In the genomic region with DNA sequence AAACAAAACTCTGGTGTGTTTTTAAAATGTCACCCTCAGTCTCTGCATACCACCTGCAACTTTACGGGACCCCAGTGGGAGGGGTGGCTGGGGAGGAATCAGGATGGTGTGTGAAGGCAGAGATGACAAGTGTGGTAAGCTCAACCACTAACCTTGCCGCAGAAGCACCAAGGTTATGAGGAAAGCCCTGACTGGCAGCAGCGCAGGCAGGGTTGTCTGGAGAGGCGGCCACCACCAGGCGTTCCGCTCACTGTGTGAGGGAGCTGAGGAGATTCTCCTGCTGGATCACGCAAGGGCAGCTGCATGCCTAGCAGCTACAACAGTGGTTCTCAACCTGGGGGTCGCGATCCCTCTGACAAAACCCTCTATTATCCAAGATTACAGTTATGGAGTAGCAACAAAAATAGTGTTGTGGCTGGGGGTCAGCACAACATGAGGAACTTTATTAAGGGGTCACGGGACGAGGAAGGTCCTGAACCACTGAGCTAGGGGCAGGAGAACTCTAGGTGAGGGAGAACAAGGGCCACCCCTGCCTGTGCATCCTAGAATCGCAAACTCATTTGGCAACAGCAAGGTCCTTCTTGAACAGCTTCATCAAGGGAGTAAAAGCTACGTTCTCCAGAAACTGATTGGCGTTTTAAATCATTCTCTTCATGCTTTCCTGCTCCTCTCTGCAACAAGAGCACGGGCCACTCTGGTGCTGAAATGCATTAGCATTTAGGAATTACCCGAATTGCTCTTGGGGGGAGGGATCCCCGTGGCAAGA, we compare ENCODE assay signal across 9 mouse cellular contexts.
DNase-seq lines count a peak whose midpoint lies in the region; ATAC-seq and TF ChIP-seq lines count a peak whose summit lies in the region.
"Had no signal": no experiment of that assay in that cellular context is flagged by ENCODE, and none has a peak within 500 bp of the region (broad histone marks: within the 10 kb centered on the region; RNA-seq: fewer than 3 reads in every experiment).

No protein-coding gene starts in this region.

- H3K4me1 ChIP-seq in cerebellum, adult 2 months (ENCODE audit: control insufficient read depth, insufficient read depth, low read length), result peaks cover 27% of the 10 kb centered on the region
- H3K4me1 ChIP-seq in embryonic facial prominence, embryonic 15.5 days, result peaks cover 16% of the 10 kb centered on the region
- peaks cover 2% of the 10 kb centered on the region; the same call in 1 of the 2 replicates for H3K4me1 ChIP-seq in limb, embryonic 11.5 days (ENCODE audit: control insufficient read depth, insufficient read depth, low read length)
- H3K4me1 ChIP-seq in olfactory bulb, adult 2 months (ENCODE audit: control insufficient read depth, insufficient read depth, low read length), result peaks cover 21% of the 10 kb centered on the region

- no peak for TF ChIP-seq CTCF in cerebellum, adult 2 months (IDR thresholded peaks at IDR 0.05; ENCODE audit: borderline replicate concordance, insufficient read depth, low read depth, low read length)
- 0 out of 2 replicates have a peak, but pooled peaks have one; percentile 6 for TF ChIP-seq CTCF in olfactory bulb, adult 2 months (IDR thresholded peaks at IDR 0.05; ENCODE audit: insufficient read depth, low read depth, low read length)

- no peaks in the 10 kb centered on the region for H3K36me3 ChIP-seq in embryonic facial prominence, embryonic 15.5 days
- H3K36me3 ChIP-seq in limb, embryonic 11.5 days (ENCODE audit: control insufficient read depth, insufficient read depth, low read length), result no peaks in the 10 kb centered on the region

- no peak for ATAC-seq in embryonic facial prominence, embryonic 15.5 days (ENCODE audit: insufficient number of reproducible peaks, low FRiP score, low TSS enrichment, low read depth)
- no peak for ATAC-seq in limb, embryonic 11.5 days (ENCODE audit: insufficient number of reproducible peaks, low FRiP score, low TSS enrichment, low read depth)

- no peak for TF ChIP-seq POLR2A in cerebellum, adult 2 months (IDR thresholded peaks at IDR 0.05; ENCODE audit: borderline replicate concordance, insufficient read depth, low read length)
- no peak for TF ChIP-seq POLR2A in olfactory bulb, adult 2 months (IDR thresholded peaks at IDR 0.05; ENCODE audit: insufficient read depth, low read depth, low read length)

- H3K4me2 ChIP-seq in embryonic facial prominence, embryonic 15.5 days (replicated peaks), result peak overlapping the region; percentile 66
- H3K4me2 ChIP-seq in limb, embryonic 11.5 days (ENCODE audit: low read depth, severe bottlenecking), result peak overlapping the region; percentile 40

- 33% methylated on average over 17 of the region's 17 CpGs for WGBS in cerebellum, adult 2 months
- 19% methylated on average over 17 of the region's 17 CpGs for WGBS in embryonic facial prominence, embryonic 15.5 days
- WGBS in limb, embryonic 11.5 days, result 34% methylated on average over 17 of the region's 17 CpGs
- 16% methylated on average over 17 of the region's 17 CpGs for WGBS in olfactory bulb, adult 2 months

- H3K9me3 ChIP-seq in embryonic facial prominence, embryonic 15.5 days (replicated peaks), result no peaks in the 10 kb centered on the region
- H3K9me3 ChIP-seq in limb, embryonic 11.5 days (ENCODE audit: control insufficient read depth, low read length), result no peaks in the 10 kb centered on the region

- H3K27me3 ChIP-seq in cerebellum, adult 2 months (ENCODE audit: control insufficient read depth, insufficient read depth, low read length), result no peaks in the 10 kb centered on the region
- no peaks in the 10 kb centered on the region for H3K27me3 ChIP-seq in embryonic facial prominence, embryonic 15.5 days
- H3K27me3 ChIP-seq in limb, embryonic 11.5 days (ENCODE audit: control insufficient read depth, insufficient read depth, low read length), result no peaks in the 10 kb centered on the region

- no peak for DNase-seq in cerebellum, adult 2 months
- DNase-seq in cerebellum, adult 18-20 months, result no peak
- peak; percentile 37 for DNase-seq in 3134 (ENCODE audit: extremely low read depth, insufficient read length, low spot score)
- DNase-seq in limb, embryonic 11.5 days (ENCODE audit: low spot score), result peak; percentile 36
- DNase-seq in cerebellum, postnatal 36 days, result no peak
- DNase-seq in layer of hippocampus, postnatal 25 days (ENCODE audit: extremely low spot score in 1 of 2, low spot score in 1 of 2), result no peak

- H3K9ac ChIP-seq in embryonic facial prominence, embryonic 15.5 days, result no peak overlapping the region
- no peak overlapping the region for H3K9ac ChIP-seq in limb, embryonic 11.5 days (ENCODE audit: low read length)

- H3K27ac ChIP-seq in cerebellum, adult 2 months (ENCODE audit: insufficient read depth, low read length), result peak overlapping the region; percentile 32; the same call in 1 of the 2 replicates
- no peak overlapping the region for H3K27ac ChIP-seq in embryonic facial prominence, embryonic 15.5 days (replicated peaks)
- H3K27ac ChIP-seq in limb, embryonic 11.5 days (replicated peaks; ENCODE audit: low read depth, low read length), result no peak overlapping the region
- peak overlapping the region; percentile 76 for H3K27ac ChIP-seq in olfactory bulb, adult 2 months (ENCODE audit: insufficient read depth, low read depth, low read length)

- peak overlapping the region; percentile 60 for H3K4me3 ChIP-seq in cerebellum, adult 2 months (replicated peaks; ENCODE audit: insufficient read depth, low read depth, low read length)
- H3K4me3 ChIP-seq in embryonic facial prominence, embryonic 15.5 days (replicated peaks), result peak overlapping the region; percentile 37
- H3K4me3 ChIP-seq in limb, embryonic 11.5 days (ENCODE audit: low read depth, low read length), result no peak overlapping the region
- H3K4me3 ChIP-seq in olfactory bulb, adult 2 months (ENCODE audit: insufficient read depth, low read depth, low read length), result peak overlapping the region; percentile 35
- H3K4me3 ChIP-seq: erythroblast, embryonic 14.5 days had no signal

Comparison
In these comparisons a context has a peak if more than half of its experiments do, and no peak if none do; other contexts are left out.
1. DNase-seq: peak in 3134 (single experiment) and limb, embryonic 11.5 days (single experiment); none in cerebellum, adult 2 months (0 of 2), cerebellum, adult 18-20 months (0 of 2), cerebellum, postnatal 36 days (0 of 2) and layer of hippocampus, postnatal 25 days (0 of 2).
2. H3K27ac ChIP-seq: peak in cerebellum, adult 2 months (single experiment) and olfactory bulb, adult 2 months (single experiment); none in embryonic facial prominence, embryonic 15.5 days (single experiment) and limb, embryonic 11.5 days (single experiment).